Mouse (Mus musculus) midbrain, embryonic 11.5 days (tissue): ENCODE results near the gene B3gat3. TPM values are rescaled to one million over a fixed set of nuclear protein-coding genes. Genes with fewer than 3 reads are reported as not detected.
A peak's percentile ranks its signal among the peaks of the same experiment; 100 is the strongest.

Source experiments
- ATAC-seq: fragments of 200-750 bp; cut with Nextera tagmentation; 2 replicates; pipeline ENCODE4 v1.8.0; 2017; ENCODE audit warnings: moderate TSS enrichment, moderate library complexity; ENCODE audit not compliant: low FRiP score
- DNase-seq: peaks from one replicate; pipeline ENCODE4 v3.0.0; 2015; ENCODE audit warnings: low spot score; ENCODE audit errors: missing footprints
- H3K27ac ChIP-seq: fragments of 300-500 bp; sonication (generic); 2 replicates; pipeline ENCODE4 v1.5.1; 2014; ENCODE audit warnings: low read depth, low read length
- H3K27me3 ChIP-seq: fragments of 300-500 bp; sonication (generic); 2 replicates; pipeline ENCODE4 v1.6.1; 2014; ENCODE audit warnings: mild to moderate bottlenecking, low read length, moderate library complexity, mixed read lengths; ENCODE audit not compliant: control insufficient read depth, insufficient read depth
- H3K36me3 ChIP-seq: fragments of 300-500 bp; sonication (generic); 2 replicates; pipeline ENCODE4 v1.6.1; 2014; ENCODE audit warnings: mild to moderate bottlenecking, low read length, moderate library complexity, mixed read lengths; ENCODE audit not compliant: control insufficient read depth, insufficient read depth
- H3K4me1 ChIP-seq: fragments of 300-500 bp; sonication (generic); 2 replicates; pipeline ENCODE4 v1.6.1; 2014; ENCODE audit warnings: low read length; ENCODE audit not compliant: control insufficient read depth, insufficient read depth
- H3K4me2 ChIP-seq: fragments of 300-500 bp; sonication (generic); 2 replicates; pipeline ENCODE4 v1.6.1; 2014; ENCODE audit warnings: mild to moderate bottlenecking, moderate library complexity
- H3K4me3 ChIP-seq: fragments of 300-500 bp; sonication (generic); 2 replicates; pipeline ENCODE4 v1.5.1; 2014; ENCODE audit warnings: low read depth, low read length
- H3K9ac ChIP-seq: fragments of 300-500 bp; sonication (generic); 2 replicates; pipeline ENCODE4 v1.6.1; 2014; ENCODE audit warnings: low read length
- H3K9me3 ChIP-seq: fragments of 300-500 bp; sonication (generic); 2 replicates; pipeline ENCODE4 v1.6.1; 2016; ENCODE audit warnings: low read length; ENCODE audit not compliant: control insufficient read depth
- WGBS: fragments of 180-500 bp; shearing (Covaris S2); extraction: QIAGEN DNeasy Blood & Tissue Kit; methylation state at CpG from one replicate; pipeline ENCODE4 v1.1.7; 2014; 5-methylcytosine and 5-hydroxymethylcytosine counted together
- polyA plus RNA-seq: library from polyadenylated mRNA; unstranded; fragments of >200 nt; fragmentation: Nextera tagmentation; extraction: Ambion mirVana; gene quantifications from 2 replicates; pipeline ENCODE4 v1.2.1, GENCODE M21; 2014

Gene B3gat3
- polyA plus RNA-seq, 1 experiment from 2014 or later: 46.0 TPM

GRCm38 (mm10) chr19:8944750-8945149 is 24.6 kb downstream of the B3gat3 start:
- ATAC-seq (no peak), DNase-seq (peak; percentile 94)
- Histone ChIP-seq H3K4me2 (0 out of 2 replicates have a peak overlapping the region, but pooled peaks have one; percentile 11), H3K4me3 (peak overlapping the region; percentile 4; the same call in 1 of the 2 replicates), H3K36me3 (peaks cover 30% of the 10 kb centered on the region), H3K27ac (no peak overlapping the region), H3K9me3 (no peaks in the 10 kb centered on the region), H3K27me3 (no peaks in the 10 kb centered on the region), H3K9ac (no peak overlapping the region), H3K4me1 (peaks cover 15% of the 10 kb centered on the region)
- WGBS: 60% methylated on average over 5 of the region's 5 CpGs

- Histone ChIP-seq H3K27ac (no peak overlapping the region), H3K9ac (no peak overlapping the region), H3K4me1 (peaks cover 15% of the 10 kb centered on the region), H3K9me3 (no peaks in the 10 kb centered on the region), H3K4me2 (no peak overlapping the region), H3K4me3 (peak overlapping the region; percentile 4; the same call in 1 of the 2 replicates), H3K36me3 (peaks cover 32% of the 10 kb centered on the region), H3K27me3 (no peaks in the 10 kb centered on the region)
- DNase-seq (peak; percentile 56), ATAC-seq (no peak)
- WGBS: 83% methylated on average over 6 of the region's 6 CpGs
These were observed 25.1 kb downstream of the B3gat3 start for GRCm38 (mm10) chr19:8945251-8945650.

GRCm38 (mm10) chr19:8946929-8947328 is 26.8 kb downstream of the B3gat3 start:
- Histone ChIP-seq H3K27me3 (no peaks in the 10 kb centered on the region), H3K9ac (no peak overlapping the region), H3K4me3 (no peak overlapping the region), H3K4me2 (no peak overlapping the region), H3K4me1 (peaks cover 9% of the 10 kb centered on the region), H3K9me3 (no peaks in the 10 kb centered on the region), H3K36me3 (peaks cover 41% of the 10 kb centered on the region), H3K27ac (no peak overlapping the region)
- ATAC-seq: no peak
- peak; percentile 54 for DNase-seq
- WGBS: 95% methylated on average over 7 of the region's 7 CpGs

GRCm38 (mm10) chr19:8950190-8950589 is 30.0 kb downstream of the B3gat3 start:
- H3K9me3 ChIP-seq: no peaks in the 10 kb centered on the region
- no peak for ATAC-seq
- H3K4me1 ChIP-seq: peaks cover 12% of the 10 kb centered on the region
- no peaks in the 10 kb centered on the region for H3K27me3 ChIP-seq
- H3K4me2 ChIP-seq: no peak overlapping the region
- DNase-seq: no peak
- no peak overlapping the region for H3K27ac ChIP-seq
- H3K9ac ChIP-seq: no peak overlapping the region
- peaks cover 36% of the 10 kb centered on the region for H3K36me3 ChIP-seq
- WGBS: 93% methylated on average over 5 of the region's 5 CpGs
- no peak overlapping the region for H3K4me3 ChIP-seq

- ATAC-seq (no peak), DNase-seq (peak; percentile 88)
- 0 out of 2 replicates have a peak overlapping the region, but pooled peaks have one; percentile 3 for H3K9ac ChIP-seq
- WGBS: 87% methylated on average over 9 of the region's 9 CpGs
- no peaks in the 10 kb centered on the region for H3K27me3 ChIP-seq
- H3K4me3 ChIP-seq: no peak overlapping the region
- H3K9me3 ChIP-seq: no peaks in the 10 kb centered on the region
- peak overlapping the region; percentile 71; the same call in 1 of the 2 replicates for H3K27ac ChIP-seq
- H3K36me3 ChIP-seq: peaks cover 33% of the 10 kb centered on the region
- peaks cover 12% of the 10 kb centered on the region for H3K4me1 ChIP-seq
- no peak overlapping the region for H3K4me2 ChIP-seq
These were observed 32.1 kb downstream of the B3gat3 start for GRCm38 (mm10) chr19:8952241-8952640.

GRCm38 (mm10) chr19:8953135-8954039 is 33.2 kb downstream of the B3gat3 start, which contains the start of gene Tut1:
Tut1 (plus strand) TSS chr19:8953847.
- Histone ChIP-seq H3K27me3 (no peaks in the 10 kb centered on the region), H3K9ac (peak within 1 kb of the TSS; percentile 70), H3K4me1 (peaks cover 12% of the 10 kb centered on the region), H3K9me3 (no peaks in the 10 kb centered on the region), H3K4me2 (peak within 1 kb of the TSS; percentile 86), H3K4me3 (peak within 1 kb of the TSS; percentile 76), H3K27ac (peak within 1 kb of the TSS; percentile 71), H3K36me3 (peaks cover 24% of the 10 kb centered on the region)
- peak; percentile 96 for ATAC-seq
- DNase-seq: peak; percentile 98
- 5% methylated on average over 46 of the region's 46 CpGs for WGBS

GRCm38 (mm10) chr19:8954171-8954570 is 34.0 kb downstream of the B3gat3 start:
- Histone ChIP-seq H3K9ac (peak overlapping the region; percentile 70), H3K4me2 (peak overlapping the region; percentile 86), H3K4me1 (peaks cover 12% of the 10 kb centered on the region), H3K4me3 (peak overlapping the region; percentile 76), H3K27ac (peak overlapping the region; percentile 55; the same call in 1 of the 2 replicates), H3K27me3 (no peaks in the 10 kb centered on the region), H3K36me3 (peaks cover 20% of the 10 kb centered on the region), H3K9me3 (no peaks in the 10 kb centered on the region)
- WGBS: 11% methylated on average over 9 of the region's 9 CpGs
- ATAC-seq (no peak), DNase-seq (peak; percentile 86)

GRCm38 (mm10) chr19:8962256-8962655 is 42.1 kb downstream of the B3gat3 start:
- H3K27ac ChIP-seq: no peak overlapping the region
- H3K4me2 ChIP-seq: no peak overlapping the region
- ATAC-seq (no peak), DNase-seq (no peak)
- WGBS: 97% methylated on average over 2 of the region's 2 CpGs
- H3K4me1 ChIP-seq: peaks cover 6% of the 10 kb centered on the region; the same call in 1 of the 2 replicates
- no peak overlapping the region for H3K9ac ChIP-seq
- no peaks in the 10 kb centered on the region for H3K27me3 ChIP-seq
- no peak overlapping the region for H3K4me3 ChIP-seq
- no peaks in the 10 kb centered on the region for H3K9me3 ChIP-seq
- H3K36me3 ChIP-seq: peaks cover 27% of the 10 kb centered on the region

- Histone ChIP-seq H3K9me3 (no peaks in the 10 kb centered on the region), H3K27ac (no peak overlapping the region), H3K36me3 (peaks cover 24% of the 10 kb centered on the region), H3K27me3 (no peaks in the 10 kb centered on the region), H3K9ac (no peak overlapping the region), H3K4me2 (no peak overlapping the region), H3K4me3 (no peak overlapping the region), H3K4me1 (peaks cover 6% of the 10 kb centered on the region; the same call in 1 of the 2 replicates)
- DNase-seq (no peak), ATAC-seq (no peak)
- WGBS: 91% methylated on average over 11 of the region's 11 CpGs
These were observed 44.9 kb downstream of the B3gat3 start for GRCm38 (mm10) chr19:8965075-8965474.
